Mouse (Mus musculus): ENCODE data around the gene B230118H07Rik. TPM values are rescaled to one million over a fixed set of nuclear protein-coding genes. Genes with fewer than 3 reads are reported as not detected.

The B230118H07Rik gene
- total RNA-seq, 2 experiments from 2014 or later: 24.7 to 28.3 TPM

GRCm38 (mm10) chr2:101648361-101648760, 971 bp downstream of the B230118H07Rik start:
- no peak for DNase-seq (ENCODE audit: low spot score in 2 of 2)
- intact Hi-C loops (cut with DNase I): no loop called here

- intact Hi-C loops (cut with DNase I): no loop called here
- DNase-seq (ENCODE audit: low spot score in 2 of 2): no peak
Observed at GRCm38 (mm10) chr2:101645841-101646240, 3.5 kb downstream of the B230118H07Rik start.

- DNase-seq (ENCODE audit: low spot score in 2 of 2): no peak
- intact Hi-C loops (cut with DNase I): no loop called here
Observed at GRCm38 (mm10) chr2:101639840-101640350, 9.4 kb downstream of the B230118H07Rik start.

- intact Hi-C loops (cut with DNase I): no loop called here
Observed at GRCm38 (mm10) chr2:101638979-101639839, 10.1 kb downstream of the B230118H07Rik start.

GRCm38 (mm10) chr2:101628297-101629236, 20.8 kb downstream of the B230118H07Rik start:
- intact Hi-C loops (cut with DNase I): no loop called here

More at GRCm38 (mm10) chr2:101638979-101639839, 10.1 kb downstream of the B230118H07Rik start:
- no peak for DNase-seq (ENCODE audit: low spot score in 2 of 2)

GRCm38 (mm10) chr2:101627227-101627626, 22.1 kb downstream of the B230118H07Rik start:
- no peak for DNase-seq (ENCODE audit: low spot score in 2 of 2)
- intact Hi-C loops (cut with DNase I): no loop called here

More at GRCm38 (mm10) chr2:101628297-101629236, 20.8 kb downstream of the B230118H07Rik start:
- DNase-seq (ENCODE audit: low spot score in 2 of 2): peak; percentile 90 to 98

GRCm38 (mm10) chr2:101624526-101624925, 24.8 kb downstream of the B230118H07Rik start, which contains the start of gene Rag2:
Gene Rag2 (plus strand): TSS chr2:101624718.
- intact Hi-C loops (cut with DNase I): no loop called here
- DNase-seq (ENCODE audit: low spot score in 2 of 2): no peak

- intact Hi-C loops (cut with DNase I): no loop called here
- no peak for DNase-seq (ENCODE audit: low spot score in 2 of 2)
Observed at GRCm38 (mm10) chr2:101624011-101624410, 25.3 kb downstream of the B230118H07Rik start.

GRCm38 (mm10) chr2:101623042-101623441, 26.3 kb downstream of the B230118H07Rik start:
- DNase-seq (ENCODE audit: low spot score in 2 of 2): no peak
- intact Hi-C loops (cut with DNase I): no loop called here

- intact Hi-C loops (cut with DNase I): no loop called here
- no peak for DNase-seq (ENCODE audit: low spot score in 2 of 2)
Observed at GRCm38 (mm10) chr2:101621611-101622010, 27.7 kb downstream of the B230118H07Rik start.

- DNase-seq (ENCODE audit: low spot score in 2 of 2): no peak
- intact Hi-C loops (cut with DNase I): no loop called here
Observed at GRCm38 (mm10) chr2:101620899-101621298, 28.4 kb downstream of the B230118H07Rik start.

- intact Hi-C loops (cut with DNase I): no loop called here
- DNase-seq (ENCODE audit: low spot score in 2 of 2): no peak
Observed at GRCm38 (mm10) chr2:101618373-101618772, 31.0 kb downstream of the B230118H07Rik start.

GRCm38 (mm10) chr2:101615464-101616305, 33.6 kb downstream of the B230118H07Rik start:
- intact Hi-C loops (cut with DNase I): no loop called here
- no peak for DNase-seq (ENCODE audit: low spot score in 2 of 2)

- DNase-seq (ENCODE audit: low spot score in 2 of 2): no peak
- intact Hi-C loops (cut with DNase I): no loop called here
Observed at GRCm38 (mm10) chr2:101610861-101611260, 38.5 kb downstream of the B230118H07Rik start.

- DNase-seq (ENCODE audit: low spot score in 2 of 2): no peak
- intact Hi-C loops (cut with DNase I): no loop called here
Observed at GRCm38 (mm10) chr2:101608232-101608894, 41.0 kb downstream of the B230118H07Rik start.

GRCm38 (mm10) chr2:101603099-101603498, 46.2 kb downstream of the B230118H07Rik start:
- no peak for DNase-seq (ENCODE audit: low spot score in 2 of 2)
- intact Hi-C loops (cut with DNase I): no loop called here

- intact Hi-C loops (cut with DNase I): no loop called here
- peak; percentile 16 to 53 for DNase-seq (ENCODE audit: low spot score in 2 of 2)
Observed at GRCm38 (mm10) chr2:101600703-101601102, 48.6 kb downstream of the B230118H07Rik start.
